Mouse (Mus musculus) embryo, embryonic 10 days (tissue): ENCODE data around the gene Prr5.

Experiments
- DNase-seq: peaks from one replicate; pipeline ENCODE4 v3.0.0-alpha.2; 2015; ENCODE audit warnings: low spot score

Gene Prr5

GRCm38 (mm10) chr15:84668938-84669747 is at the start of gene Prr5:
TSS of gene Prr5 (plus strand) at chr15:84669620.
- no peak for DNase-seq

GRCm38 (mm10) chr15:84620028-84620427 is 49.4 kb upstream of the Prr5 start:
- DNase-seq, result no peak

GRCm38 (mm10) chr15:84621722-84622428 is 47.5 kb upstream of the Prr5 start:
- DNase-seq, result no peak

DNA sequence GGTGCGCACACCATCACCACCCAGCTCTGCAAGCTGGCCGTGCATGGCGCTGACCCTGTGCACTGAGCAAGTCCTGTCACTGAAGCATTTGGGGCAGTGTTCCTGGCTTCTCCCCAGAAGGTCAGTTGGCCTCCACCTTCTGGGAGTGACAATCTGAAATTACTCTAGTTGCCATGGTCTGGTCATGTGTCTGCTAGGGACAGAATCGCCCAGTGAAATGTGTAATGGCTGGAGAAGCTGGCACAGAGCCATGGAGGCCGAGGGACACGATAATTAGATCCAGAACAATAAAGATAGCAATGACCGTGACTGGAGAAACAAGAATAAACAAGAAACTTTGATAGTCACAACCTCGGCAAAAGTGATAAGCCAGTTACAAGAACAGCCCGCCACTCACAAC is 44.5 kb upstream of the Prr5 start:
- no peak for DNase-seq

DNA sequence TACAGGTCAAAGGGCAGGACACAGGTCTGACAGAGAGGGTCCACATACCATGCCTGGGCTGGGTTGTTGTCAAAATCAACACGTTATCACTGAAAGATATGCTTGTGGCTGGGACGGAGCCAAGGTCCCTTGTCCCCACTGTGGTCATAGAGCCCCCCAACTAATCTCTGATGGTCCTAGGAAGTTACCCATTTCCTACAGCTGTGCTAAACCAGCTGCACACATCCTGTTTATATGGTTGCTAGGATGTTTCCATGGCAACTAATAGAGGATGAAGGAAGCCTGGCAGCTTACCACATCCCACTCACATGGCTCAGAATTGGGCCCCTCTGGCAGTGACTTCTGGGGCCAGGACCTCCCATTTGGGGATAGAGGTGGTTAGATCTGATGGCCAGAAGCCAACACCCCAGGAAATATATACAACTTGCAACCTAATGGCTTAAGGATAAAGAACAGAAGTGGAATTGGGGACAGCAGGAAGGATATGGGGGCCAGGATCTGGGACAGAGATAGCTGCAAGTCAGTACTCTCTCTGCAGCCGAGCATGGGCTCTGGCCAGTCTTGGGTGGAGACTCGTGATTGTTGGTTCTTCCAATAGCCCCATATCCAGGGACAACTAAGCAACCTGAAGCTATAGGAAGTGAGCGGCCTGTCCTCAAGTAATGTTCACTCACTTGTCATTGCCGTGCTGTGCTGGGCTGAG is 43.6 kb upstream of the Prr5 start:
- DNase-seq, result peak; percentile 72

DNA sequence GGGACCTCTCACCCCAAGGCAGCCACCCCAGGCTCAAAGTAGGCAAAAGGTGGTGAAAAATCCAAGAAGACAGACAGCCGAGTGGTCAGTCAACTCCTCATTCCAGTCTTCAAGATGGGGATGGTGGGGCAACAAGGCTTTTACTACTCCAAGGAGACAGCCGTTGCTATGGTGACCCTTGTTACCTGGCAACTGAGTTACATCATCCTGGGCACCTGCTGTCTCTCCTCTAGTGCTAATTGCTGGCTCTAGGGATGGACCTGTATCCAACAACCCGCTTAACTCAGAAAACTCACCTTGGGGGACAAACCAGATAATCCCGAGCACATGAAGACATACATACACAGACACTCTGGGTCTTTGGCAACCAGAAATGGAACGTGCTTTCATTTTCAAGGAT is 42.1 kb upstream of the Prr5 start:
- no peak for DNase-seq

DNA sequence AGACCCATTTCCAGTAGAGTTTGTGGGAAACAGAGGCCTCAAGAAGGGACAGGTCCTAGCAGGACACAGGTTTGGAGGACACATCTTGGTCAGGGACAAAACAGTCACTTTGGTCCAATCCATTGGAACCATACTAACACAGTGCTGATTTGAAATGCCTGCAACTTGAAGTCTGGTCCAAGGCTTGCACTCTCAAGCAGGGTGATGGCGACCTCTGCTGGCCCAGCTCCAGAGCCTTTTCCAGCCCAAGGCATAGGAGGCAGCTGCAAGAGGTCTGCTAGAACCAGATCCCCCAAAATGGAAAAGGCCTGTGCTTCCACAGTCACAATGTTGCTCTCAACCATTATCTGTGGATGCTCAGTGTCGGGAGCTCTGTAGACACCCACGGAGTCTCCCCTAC is 39.7 kb upstream of the Prr5 start:
- peak; percentile 83 for DNase-seq

DNA sequence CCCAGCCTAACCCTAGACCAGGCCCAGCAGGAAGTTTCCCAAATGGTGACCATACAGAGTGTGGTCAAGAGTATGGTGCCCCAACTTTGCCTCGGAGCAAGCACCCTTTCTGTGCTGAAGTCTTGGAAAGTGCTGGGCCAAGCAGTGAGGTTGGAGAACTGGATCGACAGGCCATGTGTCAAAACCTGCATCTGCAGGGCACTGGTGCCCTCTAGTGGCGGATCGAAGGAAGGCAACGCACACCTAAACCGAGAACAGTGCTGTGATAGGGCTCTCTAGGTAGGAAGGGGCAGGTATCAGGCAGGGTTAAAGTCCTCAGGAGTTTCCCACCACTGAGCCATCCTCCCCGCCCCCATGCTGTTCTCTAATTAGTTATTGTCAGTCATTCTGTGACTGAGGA is 37.9 kb upstream of the Prr5 start:
- peak; percentile 92 for DNase-seq

DNA sequence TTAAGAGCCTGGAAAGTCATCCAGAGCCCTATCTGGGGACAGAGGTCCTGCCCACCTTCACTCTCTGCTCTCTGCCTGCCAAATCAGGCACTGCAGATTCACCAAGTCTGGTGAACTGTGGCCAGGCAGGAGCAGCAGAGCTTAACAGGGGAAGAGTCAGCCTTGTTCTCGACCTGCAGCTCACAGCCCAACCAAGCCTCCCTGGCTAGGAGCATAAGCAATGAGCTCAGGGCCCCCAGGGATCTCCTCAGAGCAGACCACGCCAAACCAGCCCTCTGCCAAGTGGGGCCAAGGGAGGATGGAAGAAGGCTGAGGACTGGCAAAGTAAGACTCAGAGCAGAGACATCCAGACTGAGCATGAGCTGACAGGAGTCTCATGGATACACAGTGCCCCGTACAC is 35.1 kb upstream of the Prr5 start:
- DNase-seq, result no peak

DNA sequence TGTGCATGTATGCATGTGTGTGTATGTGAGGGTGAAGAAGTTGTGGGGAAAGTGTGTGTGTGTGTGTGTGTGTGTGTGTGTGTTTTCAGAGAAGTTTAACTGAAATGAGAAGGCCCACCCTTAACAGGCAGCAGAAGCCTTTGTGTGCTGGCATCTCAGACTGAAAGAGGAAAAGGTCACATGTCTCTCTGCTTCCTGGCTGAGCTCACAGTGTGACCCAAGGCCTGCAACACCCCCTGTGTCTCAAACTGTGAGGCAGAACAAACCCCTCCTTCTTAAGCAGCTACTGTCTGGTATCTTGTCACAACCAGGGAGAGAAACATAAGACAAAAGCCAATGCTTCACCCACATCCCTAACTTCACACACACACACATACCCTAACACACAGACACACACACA is 31.0 kb upstream of the Prr5 start:
- peak; percentile 23 for DNase-seq

GRCm38 (mm10) chr15:84639072-84639450 is 30.4 kb upstream of the Prr5 start:
- no peak for DNase-seq

- peak; percentile 67 for DNase-seq
Observed at GRCm38 (mm10) chr15:84639451-84640136, 29.8 kb upstream of the Prr5 start.

DNA sequence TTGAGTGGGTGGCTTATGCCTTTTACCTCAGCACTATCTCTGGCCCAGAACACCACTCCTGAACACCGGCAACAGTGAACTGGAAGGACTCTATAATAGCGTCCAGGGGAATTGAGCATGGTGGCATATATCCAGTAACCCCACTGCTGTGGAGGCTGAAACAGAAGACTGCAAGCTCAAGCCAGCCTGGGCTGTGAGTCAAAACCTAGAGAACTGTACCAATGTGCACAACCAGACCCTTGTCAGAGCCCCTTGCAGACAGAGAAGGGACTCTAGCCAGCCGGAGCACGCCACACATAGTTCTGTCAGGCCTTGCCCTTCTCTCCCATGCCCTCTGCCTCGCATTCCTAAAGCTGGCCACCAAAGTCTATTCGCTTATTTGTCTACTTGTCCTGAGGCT is 28.7 kb upstream of the Prr5 start:
- no peak for DNase-seq

GRCm38 (mm10) chr15:84641127-84641526 is 28.3 kb upstream of the Prr5 start:
- no peak for DNase-seq

DNA sequence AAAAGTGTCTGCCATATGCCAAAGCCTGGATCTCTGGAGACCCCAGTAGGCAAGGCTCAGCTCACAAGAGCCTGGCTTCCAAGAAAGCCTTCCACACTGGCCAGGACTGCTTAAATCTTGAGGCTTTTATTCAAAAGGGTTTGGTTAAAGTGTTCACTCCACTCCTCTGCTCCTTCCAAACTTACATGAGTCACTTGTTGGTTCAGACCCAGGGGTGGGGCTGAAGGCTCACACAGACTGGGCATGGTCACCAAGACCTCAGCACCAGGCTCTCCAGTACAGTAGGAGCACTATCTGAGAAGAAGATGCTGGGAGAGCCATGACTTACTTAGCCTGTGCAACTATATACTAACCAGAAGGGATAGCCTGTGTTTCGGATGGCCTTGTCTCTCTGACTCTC is 27.5 kb upstream of the Prr5 start:
- no peak for DNase-seq

DNA sequence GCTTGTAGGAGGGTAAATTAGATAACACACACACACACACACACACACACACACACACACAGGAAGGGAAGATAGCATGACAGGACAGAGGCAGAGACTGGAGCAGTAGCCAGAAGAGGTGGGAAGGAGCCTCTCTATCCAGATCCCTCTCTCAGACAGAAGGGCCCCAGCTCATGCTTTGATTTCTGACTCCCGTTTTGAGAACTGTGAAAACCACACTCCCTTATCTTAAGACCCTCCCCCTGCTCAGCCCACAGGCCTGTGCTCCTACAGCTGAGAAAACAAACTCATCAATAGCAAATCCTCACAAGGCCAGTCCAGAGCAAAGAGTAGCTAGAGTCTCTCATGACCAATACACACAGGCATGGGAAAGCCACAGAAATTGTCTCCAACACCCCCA is 26.2 kb upstream of the Prr5 start:
- DNase-seq, result peak; percentile 57

DNA sequence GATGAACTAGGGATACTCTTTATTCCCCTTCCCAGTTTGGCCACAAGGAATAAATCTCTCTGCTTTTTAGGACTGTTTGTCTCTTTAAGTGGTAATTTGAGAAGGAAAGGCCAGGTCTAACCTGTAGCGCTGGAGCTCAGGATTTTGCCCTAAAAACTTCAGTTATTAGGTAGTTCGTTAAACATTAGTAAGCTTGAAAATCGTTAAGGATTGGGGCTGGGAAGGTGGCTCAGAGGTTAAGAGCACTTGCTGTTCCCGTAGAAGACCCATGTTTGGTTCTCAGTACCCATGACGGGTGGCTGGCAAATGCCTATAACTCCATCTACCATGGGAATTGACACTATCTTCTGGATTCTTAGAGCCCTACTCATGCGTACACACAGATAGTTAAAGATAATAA is 17.9 kb upstream of the Prr5 start:
- no peak for DNase-seq

- no peak for DNase-seq
Observed at GRCm38 (mm10) chr15:84653151-84653550, 16.3 kb upstream of the Prr5 start.

GRCm38 (mm10) chr15:84653979-84654966 is 15.1 kb upstream of the Prr5 start:
- peak; percentile 94 for DNase-seq

GRCm38 (mm10) chr15:84654975-84655374 is 14.4 kb upstream of the Prr5 start:
- DNase-seq, result peak; percentile 21

- no peak for DNase-seq
Observed at GRCm38 (mm10) chr15:84656689-84657088, 12.7 kb upstream of the Prr5 start.
